Mouse (Mus musculus): ENCODE measurements around the gene Xdh.
"Not testable (repeated sequence)": the region's sequence is repeated elsewhere in the genome, so short reads cannot be mapped to it uniquely, and the experiment has no call there.

Xdh gene

GRCm38 (mm10) chr17:73879262-73879916 is 70.6 kb downstream of the Xdh start:
- DNase-seq: no peak

- no peak for DNase-seq
These were observed 74.3 kb downstream of the Xdh start for GRCm38 (mm10) chr17:73875674-73876073.

GRCm38 (mm10) chr17:73875268-73875667 is 74.7 kb downstream of the Xdh start:
- no peak for DNase-seq

- peak; percentile 60 for DNase-seq
These were observed 78.9 kb downstream of the Xdh start for GRCm38 (mm10) chr17:73870956-73871605.

GRCm38 (mm10) chr17:73869008-73869685 is 80.8 kb downstream of the Xdh start:
- peak; percentile 82 for DNase-seq

- no peak for DNase-seq
These were observed 96.3 kb downstream of the Xdh start for GRCm38 (mm10) chr17:73853717-73854116.

GRCm38 (mm10) chr17:73853041-73853440 is 97.0 kb downstream of the Xdh start:
- DNase-seq: no peak

GRCm38 (mm10) chr17:73847399-73847798 is 102.6 kb downstream of the Xdh start:
- no peak for DNase-seq

- no peak for DNase-seq
These were observed 104.4 kb downstream of the Xdh start for GRCm38 (mm10) chr17:73845632-73846031.

GRCm38 (mm10) chr17:73842963-73843362 is 107.0 kb downstream of the Xdh start:
- DNase-seq: no peak

GRCm38 (mm10) chr17:73839876-73840275 is 110.1 kb downstream of the Xdh start:
- DNase-seq: not testable (repeated sequence)

GRCm38 (mm10) chr17:73839086-73839835 is 110.7 kb downstream of the Xdh start:
- DNase-seq: no peak

GRCm38 (mm10) chr17:73837244-73837643 is 112.8 kb downstream of the Xdh start:
- DNase-seq: no peak

- DNase-seq: no peak
These were observed 113.4 kb downstream of the Xdh start for GRCm38 (mm10) chr17:73836601-73837000.
